Mouse (Mus musculus): ENCODE results near the gene Mettl7a1. TPM values are rescaled to one million over a fixed set of nuclear protein-coding genes. Genes with fewer than 3 reads are reported as not detected.
"Not testable (repeated sequence)": the region's sequence is repeated elsewhere in the genome, so short reads cannot be mapped to it uniquely, and the experiment has no call there.

The Mettl7a1 gene
- total RNA-seq (2014; rRNA removed) (12.4 and 13.5 TPM in 2 replicates), polyA plus RNA-seq (2015; fragmentation: Nextera tagmentation; extraction: Ambion mirVana) (2.0 and 2.6 TPM in 2 replicates)

GRCm38 (mm10) chr15:100304019-100304991 is at the start of gene Mettl7a1:
Mettl7a1 (plus strand) TSS chr15:100304140.
- no peak for TF ChIP-seq CTCF (IDR thresholded peaks at IDR 0.05)

DNA sequence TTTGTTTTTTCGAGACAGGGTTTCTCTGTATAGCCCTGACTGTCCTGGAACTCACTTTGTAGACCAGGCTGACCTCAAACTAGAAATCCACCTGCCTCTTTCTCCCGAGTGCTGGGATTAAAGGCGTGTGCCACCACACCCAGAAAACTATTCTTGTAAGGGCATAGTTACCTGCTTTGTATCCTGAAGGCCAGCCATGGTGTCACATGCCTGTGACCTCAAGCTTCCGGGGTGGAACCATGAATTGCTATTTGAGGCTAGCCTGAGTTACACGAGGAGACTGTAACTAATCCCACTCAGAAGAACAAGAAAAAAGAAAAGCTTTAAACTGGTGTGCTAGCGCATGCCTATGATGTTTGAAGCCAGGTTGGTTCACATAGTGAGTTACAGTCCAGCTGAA is 47.6 kb upstream of the Mettl7a1 start:
- TF ChIP-seq CTCF (IDR thresholded peaks at IDR 0.05) = no peak
- H3K9ac ChIP-seq (replicated peaks; ENCODE audit: low read length, poor library complexity, severe bottlenecking) = no peak overlapping the region
- 89% methylated on average over 6 of the region's 6 CpGs for WGBS
- no peak overlapping the region for H3K4me2 ChIP-seq (ENCODE audit: low read depth, low read length, poor library complexity, severe bottlenecking)
- H3K4me1 ChIP-seq (ENCODE audit: insufficient read depth, low read length) = no peaks in the 10 kb centered on the region
- H3K27ac ChIP-seq (ENCODE audit: low read depth, low read length) = no peak overlapping the region
- no peak overlapping the region for H3K4me3 ChIP-seq (ENCODE audit: low read depth, low read length)
- DNase-seq (ENCODE audit: low spot score) = no peak
- ATAC-seq (ENCODE audit: low FRiP score) = no peak
- peaks cover 49% of the 10 kb centered on the region for H3K36me3 ChIP-seq (ENCODE audit: insufficient read depth, low read length)
- H3K9me3 ChIP-seq (ENCODE audit: low read length) = no peaks in the 10 kb centered on the region
- no peaks in the 10 kb centered on the region for H3K27me3 ChIP-seq (ENCODE audit: insufficient read depth, low read length)

More at GRCm38 (mm10) chr15:100304019-100304991, at the start of gene Mettl7a1:
- Histone ChIP-seq H3K9me3 (ENCODE audit: low read length) (no peaks in the 10 kb centered on the region), H3K36me3 (ENCODE audit: insufficient read depth, low read length) (no peaks in the 10 kb centered on the region), H3K27me3 (ENCODE audit: insufficient read depth, low read length) (no peaks in the 10 kb centered on the region), H3K4me2 (ENCODE audit: low read depth, low read length, poor library complexity, severe bottlenecking) (peak within 1 kb of the TSS; percentile 80), H3K4me3 (ENCODE audit: low read depth, low read length) (peak within 1 kb of the TSS; percentile 48), H3K27ac (ENCODE audit: low read depth, low read length) (peak within 1 kb of the TSS; percentile 85), H3K4me1 (ENCODE audit: insufficient read depth, low read length) (no peaks in the 10 kb centered on the region), H3K9ac (replicated peaks; ENCODE audit: low read length, poor library complexity, severe bottlenecking) (peak within 1 kb of the TSS; percentile 75)
- peak; percentile 91 for DNase-seq (ENCODE audit: low spot score)
- 3% methylated on average over 23 of the region's 30 CpGs for WGBS
- ATAC-seq (ENCODE audit: low FRiP score) = peak; percentile 72

DNA sequence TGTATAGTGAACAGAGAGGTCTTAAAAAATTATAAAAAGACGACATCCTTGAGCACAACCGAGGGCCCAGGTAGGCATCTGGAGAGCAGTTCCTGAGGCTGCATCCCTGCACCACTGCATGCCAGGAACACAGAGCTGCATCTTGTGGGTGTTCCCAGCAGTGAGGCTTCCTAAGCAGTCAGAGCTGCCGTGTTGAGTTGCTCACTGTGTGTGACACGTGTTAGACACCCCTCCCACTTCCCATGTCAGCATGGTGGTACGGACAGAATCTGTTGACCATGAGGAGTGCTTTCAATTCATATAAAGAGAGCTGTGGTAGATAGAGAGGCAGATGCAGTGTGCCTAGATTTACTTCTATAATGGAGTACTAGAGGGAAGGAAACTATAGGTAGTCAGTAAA is 46.6 kb upstream of the Mettl7a1 start:
- Histone ChIP-seq H3K4me1 (ENCODE audit: insufficient read depth, low read length) (no peaks in the 10 kb centered on the region), H3K27me3 (ENCODE audit: insufficient read depth, low read length) (no peaks in the 10 kb centered on the region), H3K9me3 (ENCODE audit: low read length) (no peaks in the 10 kb centered on the region), H3K27ac (ENCODE audit: low read depth, low read length) (no peak overlapping the region), H3K9ac (replicated peaks; ENCODE audit: low read length, poor library complexity, severe bottlenecking) (no peak overlapping the region), H3K4me2 (ENCODE audit: low read depth, low read length, poor library complexity, severe bottlenecking) (no peak overlapping the region), H3K4me3 (ENCODE audit: low read depth, low read length) (no peak overlapping the region), H3K36me3 (ENCODE audit: insufficient read depth, low read length) (peaks cover 51% of the 10 kb centered on the region)
- DNase-seq (ENCODE audit: low spot score) = no peak
- TF ChIP-seq CTCF (IDR thresholded peaks at IDR 0.05) = no peak
- 86% methylated on average over 5 of the region's 5 CpGs for WGBS
- ATAC-seq (ENCODE audit: low FRiP score) = no peak

DNA sequence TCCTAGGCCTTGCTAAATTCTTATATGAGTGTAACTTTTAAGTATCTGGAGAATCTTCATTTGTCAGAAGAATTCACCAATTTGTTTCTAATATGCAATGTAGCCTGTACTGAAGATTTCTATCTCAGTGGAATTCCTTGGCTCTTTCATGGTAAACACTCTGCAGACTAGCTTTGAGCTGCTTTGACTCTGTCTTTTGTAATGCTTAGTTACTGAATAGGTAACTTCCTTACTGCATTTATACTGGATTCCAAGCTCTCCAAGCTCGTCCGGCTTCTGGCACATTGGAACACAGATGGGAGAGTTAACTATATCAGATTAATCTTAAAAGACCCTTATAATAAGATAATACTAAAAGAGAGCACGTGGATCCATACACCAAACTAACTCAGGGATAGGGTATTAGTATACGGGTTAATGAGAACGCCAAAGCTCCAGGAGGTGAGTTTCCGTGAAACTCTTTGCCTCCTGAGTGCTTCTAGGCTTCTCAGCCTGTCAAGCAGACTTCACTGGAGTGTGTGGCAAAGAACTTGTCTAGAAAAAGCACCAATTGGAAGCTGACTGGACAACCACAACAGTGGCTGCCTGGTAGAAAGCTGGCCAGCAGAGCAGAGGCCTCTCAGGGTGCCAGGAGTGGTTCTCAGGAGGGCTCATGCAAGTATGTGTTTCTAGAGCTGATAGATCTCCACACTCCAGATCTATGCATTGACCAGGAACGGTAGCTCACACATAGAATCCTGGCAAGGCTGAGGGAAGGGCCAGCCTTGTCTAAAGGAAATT is 45.1 kb upstream of the Mettl7a1 start:
- DNase-seq (ENCODE audit: low spot score) (no peak), ATAC-seq (ENCODE audit: low FRiP score) (no peak)
- peaks cover 40% of the 10 kb centered on the region for H3K36me3 ChIP-seq (ENCODE audit: insufficient read depth, low read length)
- no peak for TF ChIP-seq CTCF (IDR thresholded peaks at IDR 0.05)
- no peak overlapping the region for H3K4me2 ChIP-seq (ENCODE audit: low read depth, low read length, poor library complexity, severe bottlenecking)
- no peaks in the 10 kb centered on the region for H3K4me1 ChIP-seq (ENCODE audit: insufficient read depth, low read length)
- H3K4me3 ChIP-seq (ENCODE audit: low read depth, low read length) = no peak overlapping the region
- no peak overlapping the region for H3K9ac ChIP-seq (replicated peaks; ENCODE audit: low read length, poor library complexity, severe bottlenecking)
- WGBS = 95% methylated on average over 7 of the region's 7 CpGs
- H3K9me3 ChIP-seq (ENCODE audit: low read length) = no peaks in the 10 kb centered on the region
- H3K27ac ChIP-seq (ENCODE audit: low read depth, low read length) = no peak overlapping the region
- no peaks in the 10 kb centered on the region for H3K27me3 ChIP-seq (ENCODE audit: insufficient read depth, low read length)

DNA sequence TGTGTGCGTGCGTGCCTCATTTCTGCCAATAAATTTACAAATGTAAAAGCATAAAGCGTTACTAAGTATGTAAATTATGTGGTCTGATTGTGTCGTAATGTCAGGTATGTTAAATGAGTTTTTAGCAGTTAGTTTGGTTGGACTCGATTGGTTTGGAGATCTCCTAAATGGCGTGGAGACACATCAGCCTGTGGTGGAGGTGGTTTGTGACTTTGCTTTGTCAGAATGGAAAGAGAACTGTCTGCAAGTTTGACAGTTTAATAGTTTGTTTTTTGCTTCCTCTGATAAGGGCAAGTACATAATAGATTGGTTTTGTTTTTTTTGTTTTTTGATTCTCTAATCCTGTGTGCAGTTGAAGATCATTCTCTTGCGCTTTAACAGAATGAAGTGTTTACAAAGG is 43.6 kb upstream of the Mettl7a1 start:
- H3K36me3 ChIP-seq (ENCODE audit: insufficient read depth, low read length) = peaks cover 26% of the 10 kb centered on the region
- H3K4me3 ChIP-seq (ENCODE audit: low read depth, low read length); DNase-seq (ENCODE audit: low spot score); ATAC-seq (ENCODE audit: low FRiP score); H3K9me3 ChIP-seq (ENCODE audit: low read length); H3K9ac ChIP-seq (replicated peaks; ENCODE audit: low read length, poor library complexity, severe bottlenecking); H3K4me1 ChIP-seq (ENCODE audit: insufficient read depth, low read length); H3K27ac ChIP-seq (ENCODE audit: low read depth, low read length); H3K27me3 ChIP-seq (ENCODE audit: insufficient read depth, low read length); H3K4me2 ChIP-seq (ENCODE audit: low read depth, low read length, poor library complexity, severe bottlenecking): not testable (repeated sequence)
- 91% methylated on average over 6 of the region's 7 CpGs for WGBS
